Mouse (Mus musculus) R1 (cell line): ENCODE measurements around the gene Celf5.

Experiments
- DNase-seq: peaks from one replicate; pipeline ENCODE4 v3.0.0-alpha.2; 2018; ENCODE audit warnings: low read depth, low spot score

The Celf5 gene

DNA sequence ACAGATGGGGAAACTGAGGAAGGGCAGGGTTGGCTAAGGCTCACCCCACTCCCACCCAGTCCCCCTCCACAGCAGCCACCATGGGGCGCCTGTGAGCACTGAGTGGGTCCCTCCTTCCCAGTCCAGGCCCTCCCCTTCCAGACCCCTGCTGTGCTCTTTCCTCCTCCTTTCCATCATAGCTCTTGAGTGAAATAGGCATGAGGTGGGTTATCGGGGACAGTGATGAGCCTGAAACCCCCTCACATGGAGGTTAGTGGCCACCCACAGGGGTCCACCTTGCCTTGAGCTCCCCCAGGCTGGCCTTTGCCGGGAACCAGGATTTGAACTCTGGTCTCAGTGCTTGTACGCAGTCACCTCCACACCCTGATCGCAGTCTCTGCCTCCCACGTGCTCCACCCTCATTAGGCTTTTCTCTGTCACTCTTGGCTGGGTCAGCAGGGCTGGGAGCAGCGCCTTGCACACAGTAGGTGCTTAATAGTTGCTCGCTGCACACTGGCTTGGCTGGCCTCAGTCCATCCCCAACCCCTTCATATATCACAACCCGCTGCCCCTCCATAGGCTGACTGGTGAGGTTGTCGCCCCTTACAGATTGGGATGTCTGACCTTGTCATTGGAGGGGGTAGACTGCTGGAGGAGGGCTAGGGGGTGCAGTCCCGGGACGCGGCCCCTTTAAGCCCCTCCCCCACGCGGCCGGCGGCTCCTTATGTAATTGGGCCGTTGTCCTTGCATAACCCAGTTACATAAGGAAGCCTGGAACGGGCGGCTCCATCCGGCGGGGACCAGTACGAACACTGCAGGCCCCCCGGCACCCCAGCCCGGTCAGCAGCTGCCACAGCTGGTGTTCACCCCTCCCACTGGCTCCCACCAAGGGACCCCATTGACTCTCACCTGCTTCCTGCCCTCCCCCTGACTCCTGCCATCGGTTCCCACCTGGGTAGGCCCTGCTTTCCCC lies 68.9 kb downstream of the Celf5 start:
- peak; percentile 86 for DNase-seq

DNA sequence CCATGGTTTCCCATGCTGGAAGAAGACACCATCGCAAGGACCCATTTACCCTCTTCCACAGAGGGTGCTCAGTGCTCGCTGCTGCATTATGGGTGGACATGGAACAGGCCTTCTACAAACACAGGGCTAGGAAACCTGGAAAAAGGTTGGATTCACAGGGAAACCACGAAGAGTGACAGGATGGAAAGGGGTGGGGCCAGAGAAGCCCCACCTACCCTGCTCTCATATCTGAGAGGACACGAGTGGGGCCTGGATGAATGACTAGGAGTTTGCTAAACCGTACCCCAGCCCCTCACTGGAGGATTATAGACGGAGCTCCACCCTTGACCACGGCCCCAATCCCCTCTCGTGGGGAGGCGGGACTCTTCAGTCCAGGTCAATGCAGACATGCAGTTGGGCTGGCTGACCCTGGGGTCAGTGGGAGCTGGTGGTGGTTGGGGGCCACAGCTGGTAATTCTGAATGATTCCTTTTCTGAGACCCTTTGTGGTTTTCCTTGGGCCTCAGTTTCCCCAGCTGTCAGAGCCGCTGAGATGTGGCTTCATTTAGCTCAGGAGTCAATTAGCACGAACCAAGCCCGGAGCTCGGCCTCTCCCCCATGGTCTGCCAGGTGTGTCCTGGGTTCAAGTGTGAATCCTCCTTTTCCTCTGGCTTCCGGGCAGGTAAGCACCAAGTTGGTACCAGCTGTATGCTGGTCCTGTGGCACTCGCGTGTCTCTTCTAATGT lies 69.8 kb downstream of the Celf5 start:
- no peak for DNase-seq

DNA sequence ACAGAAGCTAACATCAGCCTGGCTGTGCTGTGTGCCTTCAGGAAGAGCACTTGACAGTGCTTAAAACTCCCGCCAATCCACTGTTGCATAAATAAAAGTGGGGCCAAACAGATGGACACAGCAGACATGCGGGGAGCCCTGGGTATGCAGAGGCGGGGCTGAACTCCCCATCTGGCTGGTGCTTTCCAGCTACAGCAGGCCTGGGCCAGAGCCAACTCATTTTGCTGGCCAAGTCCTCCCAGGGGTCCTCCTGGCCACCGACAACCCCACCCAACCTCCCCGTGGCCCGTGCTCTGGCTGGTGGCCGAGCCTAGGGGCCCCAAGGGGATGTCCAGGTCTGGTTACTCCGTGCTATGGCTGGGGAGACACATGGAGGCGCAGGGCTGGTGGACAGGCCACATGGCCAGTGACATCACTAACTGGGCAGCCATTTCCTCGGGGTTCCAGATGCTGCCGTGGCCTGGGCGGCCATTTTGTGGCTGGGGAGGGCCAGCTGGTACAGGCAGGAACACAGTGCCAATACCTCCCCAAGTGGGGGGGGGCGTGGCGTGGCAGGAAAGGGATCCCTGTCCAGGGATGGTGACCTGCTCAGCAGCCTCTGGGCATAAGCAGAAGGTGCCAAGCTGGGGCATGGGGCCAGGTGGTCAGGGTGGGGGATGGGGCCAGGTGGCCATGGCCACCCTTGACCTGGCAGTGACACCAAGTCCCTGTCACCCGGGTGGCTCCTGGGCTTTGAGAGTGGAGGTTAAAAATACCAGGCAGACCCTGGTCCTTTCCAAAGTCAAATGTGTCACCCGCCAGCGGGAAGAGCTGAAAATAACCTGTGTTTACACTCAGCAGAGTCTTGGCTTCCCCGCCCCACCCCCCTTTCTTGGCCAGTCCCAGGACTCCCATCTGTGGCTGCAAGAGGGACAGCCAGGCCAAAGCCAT lies 70.8 kb downstream of the Celf5 start:
- no peak for DNase-seq

DNA sequence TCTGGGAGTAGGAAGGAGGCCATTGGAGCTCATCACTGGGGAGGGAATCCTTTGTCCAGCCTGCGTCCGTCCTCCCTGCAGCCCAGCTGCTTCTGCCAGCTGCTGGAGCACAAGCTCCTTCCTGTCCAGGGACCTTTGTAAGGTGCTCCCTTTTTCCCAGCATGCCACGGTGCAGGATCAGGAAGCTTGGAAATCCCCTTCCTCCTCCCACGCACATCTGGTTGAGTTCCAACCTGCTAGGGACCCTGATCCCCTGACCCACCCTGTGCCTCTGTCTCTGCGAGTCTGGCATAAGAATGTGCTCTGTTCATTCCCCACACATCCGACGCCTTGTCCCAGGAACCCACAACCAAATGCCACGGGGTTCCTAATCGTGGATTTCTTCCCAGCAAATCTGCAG lies 71.5 kb downstream of the Celf5 start:
- no peak for DNase-seq

DNA sequence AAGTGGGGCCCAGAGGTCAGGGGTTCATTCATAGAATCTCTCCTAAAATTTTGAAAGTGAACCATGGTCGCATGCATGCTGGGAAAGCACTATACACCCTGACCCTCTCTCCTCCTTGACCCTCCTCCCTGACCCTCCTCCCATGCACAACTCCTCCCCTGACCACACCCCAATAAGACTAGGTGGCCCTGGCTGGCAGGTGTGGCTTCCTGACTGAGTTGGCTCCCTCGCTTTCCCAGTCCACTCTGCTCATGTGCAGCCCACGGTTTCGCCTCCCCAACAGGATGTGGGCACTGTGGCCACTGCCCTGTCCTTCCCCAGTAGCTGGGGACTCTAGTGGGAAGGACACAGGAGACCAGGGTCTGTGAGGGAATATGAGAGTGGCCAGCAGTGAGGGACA lies 72.2 kb downstream of the Celf5 start:
- DNase-seq = no peak

DNA sequence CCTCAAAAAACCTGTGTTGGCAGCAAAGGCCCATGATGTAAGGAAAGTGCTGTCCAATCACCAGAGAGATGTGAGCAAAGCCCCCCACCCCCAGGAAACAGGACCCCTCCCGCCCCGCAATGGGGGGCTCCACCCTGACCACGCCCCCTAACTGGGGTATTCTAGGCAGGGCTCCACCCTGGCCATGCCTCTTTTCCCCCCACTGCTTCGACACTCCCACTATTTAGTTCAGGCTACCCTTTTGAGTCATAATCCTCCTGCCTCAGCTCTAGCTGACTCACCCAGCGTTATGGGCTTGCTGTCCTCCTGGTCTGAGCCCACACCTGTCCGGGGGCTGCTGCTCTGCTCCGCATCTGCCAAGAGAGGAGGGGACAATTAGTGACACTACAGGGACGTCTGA lies 73.2 kb downstream of the Celf5 start:
- peak; percentile 80 for DNase-seq
